ENCODE assay signal across 8 mouse cellular contexts in genomic region chr1:132334178-132334801, GRCm38 (mm10). TPM values are rescaled to one million over a fixed set of nuclear protein-coding genes. Genes with fewer than 3 reads are reported as not detected.
DNase-seq lines count a peak whose midpoint lies in the region; ATAC-seq and TF ChIP-seq lines count a peak whose summit lies in the region.

No protein-coding gene starts in this region.

- TF ChIP-seq CTCF in kidney, adult 2 months (conservative IDR thresholded peaks at IDR 0.05; ENCODE audit: insufficient read depth, insufficient read length, low read depth, low read length): no peak

- peaks cover 74% of the 10 kb centered on the region for H3K4me1 ChIP-seq in kidney, adult 2 months (ENCODE audit: control insufficient read depth, insufficient read depth, low read length)
- peaks cover 3% of the 10 kb centered on the region; the same call in 1 of the 2 replicates for H3K4me1 ChIP-seq in embryonic facial prominence, embryonic 11.5 days (ENCODE audit: control insufficient read depth, insufficient read depth, low read length)
- peaks cover 18% of the 10 kb centered on the region for H3K4me1 ChIP-seq in hindbrain, embryonic 16.5 days (ENCODE audit: control insufficient read depth, insufficient read depth, low read depth, low read length)
- H3K4me1 ChIP-seq in midbrain, embryonic 13.5 days (replicated peaks): peaks cover 89% of the 10 kb centered on the region

- peak overlapping the region; percentile 91 for H3K27ac ChIP-seq in kidney, adult 2 months (ENCODE audit: insufficient read depth, low read depth, low read length)
- peak overlapping the region; percentile 72 for H3K27ac ChIP-seq in embryonic facial prominence, embryonic 11.5 days (replicated peaks; ENCODE audit: low read depth, low read length)
- peak overlapping the region; percentile 8; the same call in 1 of the 2 replicates for H3K27ac ChIP-seq in hindbrain, embryonic 16.5 days (ENCODE audit: low read depth, low read length)
- H3K27ac ChIP-seq in midbrain, embryonic 13.5 days: peak overlapping the region; percentile 89

- 19% methylated on average over 6 of the region's 6 CpGs for WGBS in kidney, adult 2 months
- 17% methylated on average over 6 of the region's 6 CpGs for WGBS in embryonic facial prominence, embryonic 11.5 days
- 22% methylated on average over 6 of the region's 6 CpGs for WGBS in hindbrain, embryonic 16.5 days
- 10% methylated on average over 6 of the region's 6 CpGs for WGBS in midbrain, embryonic 13.5 days

- H3K4me2 ChIP-seq in embryonic facial prominence, embryonic 11.5 days (ENCODE audit: low read depth, low read length): no peak overlapping the region
- no peak overlapping the region for H3K4me2 ChIP-seq in hindbrain, embryonic 16.5 days (ENCODE audit: low read length)
- H3K4me2 ChIP-seq in midbrain, embryonic 13.5 days (replicated peaks): no peak overlapping the region

- no peak overlapping the region for H3K9ac ChIP-seq in embryonic facial prominence, embryonic 11.5 days (replicated peaks; ENCODE audit: low read length)
- no peak overlapping the region for H3K9ac ChIP-seq in hindbrain, embryonic 16.5 days (ENCODE audit: low read depth, low read length)
- H3K9ac ChIP-seq in midbrain, embryonic 13.5 days (replicated peaks): peak overlapping the region; percentile 34; the same call in 1 of the 2 replicates

- H3K36me3 ChIP-seq in kidney, adult 2 months (ENCODE audit: control insufficient read depth, insufficient read depth, low read length): peaks cover 16% of the 10 kb centered on the region
- no peaks in the 10 kb centered on the region for H3K36me3 ChIP-seq in embryonic facial prominence, embryonic 11.5 days (replicated peaks; ENCODE audit: control insufficient read depth, insufficient read depth, low read depth, low read length)
- peaks cover 6% of the 10 kb centered on the region; the same call in 1 of the 2 replicates for H3K36me3 ChIP-seq in hindbrain, embryonic 16.5 days (ENCODE audit: control insufficient read depth, insufficient read depth, low read length)
- H3K36me3 ChIP-seq in midbrain, embryonic 13.5 days: peaks cover 33% of the 10 kb centered on the region

- ATAC-seq in embryonic facial prominence, embryonic 11.5 days (replicated peaks; ENCODE audit: insufficient number of reproducible peaks, low FRiP score, low TSS enrichment, low read depth): peak; percentile 22; the same call in 1 of the 2 replicates
- peak; percentile 32 for ATAC-seq in hindbrain, embryonic 16.5 days
- ATAC-seq in midbrain, embryonic 13.5 days: peak; percentile 28; the same call in 1 of the 2 replicates

- DNase-seq in kidney, adult 2 months: no peak
- no peak for DNase-seq in kidney, postnatal 25 days
- no peak for DNase-seq in embryonic facial prominence, embryonic 11.5 days (ENCODE audit: low spot score)
- no peak for DNase-seq in embryo, embryonic 9.5 days (ENCODE audit: extremely low spot score)
- no peak for DNase-seq in right cerebral cortex, postnatal 10 days (ENCODE audit: low spot score in 2 of 2)
- DNase-seq in left cerebral cortex, postnatal 4 days: no peak

- no peak for TF ChIP-seq POLR2A in kidney, adult 2 months (IDR thresholded peaks at IDR 0.05; ENCODE audit: low read depth, low read length)

- H3K27me3 ChIP-seq in kidney, adult 2 months (replicated peaks; ENCODE audit: control insufficient read depth, insufficient read depth, low read length): no peaks in the 10 kb centered on the region
- H3K27me3 ChIP-seq in embryonic facial prominence, embryonic 11.5 days (ENCODE audit: control insufficient read depth, insufficient read depth, low read length): no peaks in the 10 kb centered on the region
- no peaks in the 10 kb centered on the region for H3K27me3 ChIP-seq in hindbrain, embryonic 16.5 days (replicated peaks; ENCODE audit: control insufficient read depth, insufficient read depth, low read length)
- H3K27me3 ChIP-seq in midbrain, embryonic 13.5 days: no peaks in the 10 kb centered on the region

- H3K4me3 ChIP-seq in kidney, adult 2 months (ENCODE audit: insufficient read depth, low read depth, low read length): no peak overlapping the region
- no peak overlapping the region for H3K4me3 ChIP-seq in embryonic facial prominence, embryonic 11.5 days (ENCODE audit: low read depth, low read length)
- no peak overlapping the region for H3K4me3 ChIP-seq in hindbrain, embryonic 16.5 days (ENCODE audit: low read length)
- H3K4me3 ChIP-seq in midbrain, embryonic 13.5 days (replicated peaks): no peak overlapping the region

- no peaks in the 10 kb centered on the region for H3K9me3 ChIP-seq in embryonic facial prominence, embryonic 11.5 days (replicated peaks; ENCODE audit: control insufficient read depth, low read length)
- H3K9me3 ChIP-seq in hindbrain, embryonic 16.5 days (ENCODE audit: control insufficient read depth, low read length): no peaks in the 10 kb centered on the region
- no peaks in the 10 kb centered on the region for H3K9me3 ChIP-seq in midbrain, embryonic 13.5 days

- intact Hi-C loops in left cerebral cortex, postnatal 4 days (cut with DNase I): no loop called here

RNA-seq across cellular contexts. Expression of gene Nuak2, which starts 18.4 kb away (rescaled TPM):
- polyA plus RNA-seq in kidney, adult 2 months (2012; rRNA removed): 56.1 and 73.7 TPM in 2 replicates
- 9.1 and 10.8 TPM in 2 replicates for polyA plus RNA-seq in embryonic facial prominence, embryonic 11.5 days (2014; fragmentation: Nextera tagmentation; extraction: Ambion mirVana)
- 11.1 and 12.8 TPM in 2 replicates for polyA plus RNA-seq in hindbrain, embryonic 16.5 days (2015; fragmentation: Nextera tagmentation; extraction: Ambion mirVana)
- 53.5 and 56.3 TPM in 2 replicates for polyA plus RNA-seq in midbrain, embryonic 13.5 days (2015; fragmentation: Nextera tagmentation; extraction: Ambion mirVana)
- 1 to 10 TPM; 2.6 to 3.2 TPM for total RNA-seq in left cerebral cortex, postnatal 4 days (2021)

RNA-seq across cellular contexts. Expression of gene Klhdc8a, which starts 35.9 kb away (rescaled TPM):
- 15.7 and 17.7 TPM in 2 replicates for polyA plus RNA-seq in kidney, adult 2 months (2012; rRNA removed)
- 0.66 and 0.68 TPM in 2 replicates for polyA plus RNA-seq in embryonic facial prominence, embryonic 11.5 days (2014; fragmentation: Nextera tagmentation; extraction: Ambion mirVana)
- polyA plus RNA-seq in hindbrain, embryonic 16.5 days (2015; fragmentation: Nextera tagmentation; extraction: Ambion mirVana): 8.3 and 10.0 TPM in 2 replicates
- 6.3 and 6.7 TPM in 2 replicates for polyA plus RNA-seq in midbrain, embryonic 13.5 days (2015; fragmentation: Nextera tagmentation; extraction: Ambion mirVana)
- total RNA-seq in left cerebral cortex, postnatal 4 days (2021): 10 to 100 TPM in 1 of 2 experiments, 1 to 10 TPM in 1; 9.1 to 10.7 TPM

RNA-seq across cellular contexts. Expression of gene Tmcc2, which starts 56.8 kb away (rescaled TPM):
- 6.0 and 6.3 TPM in 2 replicates for polyA plus RNA-seq in kidney, adult 2 months (2012; rRNA removed)
- polyA plus RNA-seq in embryonic facial prominence, embryonic 11.5 days (2014; fragmentation: Nextera tagmentation; extraction: Ambion mirVana): 6.8 and 8.0 TPM in 2 replicates
- polyA plus RNA-seq in hindbrain, embryonic 16.5 days (2015; fragmentation: Nextera tagmentation; extraction: Ambion mirVana): 26.6 and 35.5 TPM in 2 replicates
- 21.0 and 26.1 TPM in 2 replicates for polyA plus RNA-seq in midbrain, embryonic 13.5 days (2015; fragmentation: Nextera tagmentation; extraction: Ambion mirVana)
- total RNA-seq in left cerebral cortex, postnatal 4 days (2021): 100 to 1,000 TPM; 128 to 133 TPM

Comparison
In these comparisons a context has a peak if more than half of its experiments do, and no peak if none do; other contexts are left out.
1. H3K27ac ChIP-seq: peak in every context shown above with its lines; median percentile 91 in kidney, adult 2 months; 89 in midbrain, embryonic 13.5 days; 72 in embryonic facial prominence, embryonic 11.5 days; 8 in hindbrain, embryonic 16.5 days.